Comparison of ENCODE assay signal across 8 mouse cellular contexts in the genomic region with DNA sequence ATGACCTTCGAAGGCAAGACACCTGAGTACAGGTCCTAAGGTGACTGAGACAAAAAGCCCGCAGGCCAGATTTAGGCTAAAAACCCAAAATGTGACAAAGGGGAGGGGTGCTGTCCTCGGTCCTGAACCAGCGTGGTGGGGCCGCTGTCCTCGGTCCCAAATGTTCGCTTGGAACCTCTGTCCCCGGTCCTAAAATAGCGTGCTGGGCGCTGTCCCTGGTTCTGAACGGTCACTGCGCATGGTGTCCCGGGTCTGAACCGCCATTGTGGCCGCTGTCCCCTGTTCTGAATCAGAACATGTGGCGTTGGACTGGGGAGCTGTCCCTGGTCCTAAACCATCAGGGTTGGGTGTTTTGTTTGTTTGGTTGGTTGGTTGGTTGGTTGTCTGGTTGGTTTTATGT.
DNase-seq lines count a peak whose midpoint lies in the region; ATAC-seq and TF ChIP-seq lines count a peak whose summit lies in the region.

No protein-coding gene starts in this region.

- DNase-seq in CD4-positive, CD25-positive, alpha-beta regulatory T cell, adult 2 months (ENCODE audit: low read depth, low spot score), result peak; percentile 1
- DNase-seq in heart, adult 11 months, result peak; percentile 95
- DNase-seq in limb, embryonic 11.5 days (ENCODE audit: low spot score), result peak; percentile 99
- peak; percentile 70 for DNase-seq in midbrain, postnatal 0 days (ENCODE audit: low spot score)
- peak; percentile 8 to 17 for DNase-seq in thymus, postnatal 36 days

- 7% methylated on average over 16 of the region's 16 CpGs for WGBS in intestine, postnatal 0 days
- WGBS in limb, embryonic 11.5 days, result 7% methylated on average over 16 of the region's 16 CpGs
- 18% methylated on average over 16 of the region's 16 CpGs for WGBS in midbrain, postnatal 0 days

- no peaks in the 10 kb centered on the region for H3K9me3 ChIP-seq in intestine, postnatal 0 days (ENCODE audit: control insufficient read depth)
- no peaks in the 10 kb centered on the region for H3K9me3 ChIP-seq in limb, embryonic 11.5 days (ENCODE audit: control insufficient read depth, low read length)
- no peaks in the 10 kb centered on the region for H3K9me3 ChIP-seq in midbrain, postnatal 0 days (ENCODE audit: low read length)

- H3K36me3 ChIP-seq in intestine, postnatal 0 days (ENCODE audit: control insufficient read depth, insufficient read depth), result no peaks in the 10 kb centered on the region
- H3K36me3 ChIP-seq in limb, embryonic 11.5 days (ENCODE audit: control insufficient read depth, insufficient read depth, low read length), result no peaks in the 10 kb centered on the region
- H3K36me3 ChIP-seq in midbrain, postnatal 0 days (ENCODE audit: insufficient read depth, low read length), result no peaks in the 10 kb centered on the region

- no peak overlapping the region for H3K9ac ChIP-seq in intestine, postnatal 0 days (ENCODE audit: low read depth, low read length)
- no peak overlapping the region for H3K9ac ChIP-seq in limb, embryonic 11.5 days (ENCODE audit: low read length)
- H3K9ac ChIP-seq in midbrain, postnatal 0 days (replicated peaks; ENCODE audit: low read length, poor library complexity, severe bottlenecking), result no peak overlapping the region

- H3K27me3 ChIP-seq in intestine, postnatal 0 days (replicated peaks; ENCODE audit: control insufficient read depth, insufficient read depth, low read length), result no peaks in the 10 kb centered on the region
- H3K27me3 ChIP-seq in limb, embryonic 11.5 days (ENCODE audit: control insufficient read depth, insufficient read depth, low read length), result no peaks in the 10 kb centered on the region
- no peaks in the 10 kb centered on the region for H3K27me3 ChIP-seq in midbrain, postnatal 0 days (ENCODE audit: insufficient read depth, low read length)

- H3K27ac ChIP-seq in intestine, postnatal 0 days (ENCODE audit: low read depth, low read length), result no peak overlapping the region
- H3K27ac ChIP-seq in limb, embryonic 11.5 days (replicated peaks; ENCODE audit: low read depth, low read length), result no peak overlapping the region
- H3K27ac ChIP-seq in midbrain, postnatal 0 days (ENCODE audit: low read depth, low read length), result no peak overlapping the region

- ATAC-seq in CD4-positive, CD25-positive, alpha-beta regulatory T cell, adult 4 months, result no peak
- peak; percentile 99 for ATAC-seq in common myeloid progenitor, adult 5-6 weeks (replicated peaks; ENCODE audit: low read depth, poor library complexity, severe bottlenecking)
- ATAC-seq in intestine, postnatal 0 days, result peak; percentile 75; the same call in 1 of the 2 replicates
- ATAC-seq in limb, embryonic 11.5 days (ENCODE audit: insufficient number of reproducible peaks, low FRiP score, low TSS enrichment, low read depth), result peak; percentile 91
- peak; percentile 54; the same call in 1 of the 2 replicates for ATAC-seq in midbrain, postnatal 0 days (ENCODE audit: low FRiP score)

- H3K4me3 ChIP-seq in intestine, postnatal 0 days (ENCODE audit: low read depth, low read length), result no peak overlapping the region
- no peak overlapping the region for H3K4me3 ChIP-seq in limb, embryonic 11.5 days (ENCODE audit: low read depth, low read length)
- no peak overlapping the region for H3K4me3 ChIP-seq in midbrain, postnatal 0 days (ENCODE audit: low read depth, low read length)

- 0 out of 2 replicates have a peak, but pooled peaks have one; percentile 10 for TF ChIP-seq CTCF in intestine, postnatal 0 days (IDR thresholded peaks at IDR 0.05; ENCODE audit: low read depth)
- TF ChIP-seq CTCF in midbrain, postnatal 0 days (IDR thresholded peaks at IDR 0.05), result no peak

- H3K4me2 ChIP-seq in intestine, postnatal 0 days (replicated peaks; ENCODE audit: low read depth), result no peak overlapping the region
- no peak overlapping the region for H3K4me2 ChIP-seq in limb, embryonic 11.5 days (ENCODE audit: low read depth, severe bottlenecking)
- no peak overlapping the region for H3K4me2 ChIP-seq in midbrain, postnatal 0 days (ENCODE audit: low read depth, low read length, poor library complexity, severe bottlenecking)

- H3K4me1 ChIP-seq in intestine, postnatal 0 days (replicated peaks; ENCODE audit: control insufficient read depth, insufficient read depth, low read length), result no peaks in the 10 kb centered on the region
- no peaks in the 10 kb centered on the region for H3K4me1 ChIP-seq in limb, embryonic 11.5 days (ENCODE audit: control insufficient read depth, insufficient read depth, low read length)
- H3K4me1 ChIP-seq in midbrain, postnatal 0 days (ENCODE audit: insufficient read depth, low read length), result peaks cover 11% of the 10 kb centered on the region; the same call in 1 of the 2 replicates

Comparison
In these comparisons a context has a peak if more than half of its experiments do, and no peak if none do; other contexts are left out.
1. DNase-seq: peak in every context shown above with its lines; median percentile 99 in limb, embryonic 11.5 days; 95 in heart, adult 11 months; 70 in midbrain, postnatal 0 days; 12 in thymus, postnatal 36 days; 1 in CD4-positive, CD25-positive, alpha-beta regulatory T cell, adult 2 months.